Mouse (Mus musculus): ENCODE results near the gene Cyp2r1. TPM values are rescaled to one million over a fixed set of nuclear protein-coding genes. Genes with fewer than 3 reads are reported as not detected.
A peak's percentile ranks its signal among the peaks of the same experiment; 100 is the strongest.
"Not testable (repeated sequence)": the region's sequence is repeated elsewhere in the genome, so short reads cannot be mapped to it uniquely, and the experiment has no call there.

The Cyp2r1 gene
- polyA plus RNA-seq (2015; fragmentation: Nextera tagmentation; extraction: Ambion mirVana): 1.1 TPM in 2 replicates

- H3K4me1 ChIP-seq: peaks cover 6% of the 10 kb centered on the region; the same call in 1 of the 2 replicates
- peak; percentile 100 for ATAC-seq (replicated peaks)
- peak within 1 kb of the TSS; percentile 69 for H3K4me3 ChIP-seq
- no peaks in the 10 kb centered on the region for H3K27me3 ChIP-seq
- peak within 1 kb of the TSS; percentile 83 for H3K4me2 ChIP-seq (replicated peaks)
- H3K9me3 ChIP-seq: no peaks in the 10 kb centered on the region
- H3K36me3 ChIP-seq: no peaks in the 10 kb centered on the region
- peak within 1 kb of the TSS; percentile 54 for H3K9ac ChIP-seq (replicated peaks)
- WGBS: 2% methylated on average over 51 of the region's 56 CpGs
- H3K27ac ChIP-seq (replicated peaks): peak within 1 kb of the TSS; percentile 76
These were observed at the start of gene Cyp2r1 for GRCm38 (mm10) chr7:114562531-114563241. TSS of gene Cyp2r1 (minus strand) at chr7:114562972.

DNA sequence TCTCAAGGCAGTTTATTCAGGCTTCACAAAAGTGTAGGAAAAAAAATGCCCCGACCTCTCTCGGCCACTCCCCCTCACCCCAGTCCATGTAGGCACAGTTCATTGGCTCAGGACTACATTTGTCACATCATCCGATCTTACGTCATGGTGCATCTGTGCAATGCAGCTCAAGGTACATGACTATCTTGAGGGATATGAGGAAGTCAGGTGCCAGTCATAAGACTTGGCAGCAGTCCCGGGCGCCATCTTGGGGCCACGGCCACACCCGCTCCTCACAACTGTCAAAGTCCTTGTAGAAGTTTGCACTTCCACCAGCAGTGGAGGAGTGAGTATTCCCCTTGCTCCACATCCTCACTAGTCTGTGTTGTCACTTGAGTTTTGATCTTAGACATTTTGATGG lies 31.6 kb upstream of the Cyp2r1 start:
- H3K9me3 ChIP-seq; H3K27ac ChIP-seq (replicated peaks); H3K36me3 ChIP-seq; H3K27me3 ChIP-seq; H3K9ac ChIP-seq (replicated peaks); ATAC-seq (replicated peaks); H3K4me3 ChIP-seq; H3K4me2 ChIP-seq (replicated peaks); H3K4me1 ChIP-seq: not testable (repeated sequence)
- 95% methylated on average over 8 of the region's 8 CpGs for WGBS

DNA sequence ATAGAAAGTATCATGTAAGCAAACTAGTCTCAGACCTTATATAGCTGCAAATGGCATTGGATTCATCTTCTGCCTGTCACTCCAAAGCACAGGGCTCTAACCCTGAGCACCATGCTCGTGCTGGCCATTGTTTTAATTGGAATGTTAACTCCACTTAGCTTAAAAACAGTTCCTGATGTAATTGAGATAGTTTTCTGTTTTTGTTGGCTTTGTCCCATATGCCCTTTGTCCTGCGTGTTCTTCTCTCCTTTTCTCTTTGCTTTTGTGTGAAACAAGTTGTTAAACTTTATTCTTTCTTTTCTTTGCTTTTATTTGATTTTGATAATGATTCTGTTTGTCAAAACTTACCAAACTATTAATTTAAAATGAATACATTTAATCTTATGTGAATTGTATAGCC lies 19.7 kb upstream of the Cyp2r1 start:
- ATAC-seq (replicated peaks): no peak

GRCm38 (mm10) chr7:114581200-114581599 lies 18.4 kb upstream of the Cyp2r1 start:
- WGBS: 90% methylated on average over 5 of the region's 5 CpGs
- H3K36me3 ChIP-seq: no peaks in the 10 kb centered on the region
- H3K4me1 ChIP-seq: no peaks in the 10 kb centered on the region
- ATAC-seq (replicated peaks): no peak
- no peak overlapping the region for H3K4me3 ChIP-seq
- H3K9me3 ChIP-seq: no peaks in the 10 kb centered on the region
- H3K27ac ChIP-seq (replicated peaks): no peak overlapping the region
- H3K4me2 ChIP-seq (replicated peaks): no peak overlapping the region
- no peaks in the 10 kb centered on the region for H3K27me3 ChIP-seq
- H3K9ac ChIP-seq (replicated peaks): no peak overlapping the region

More for the DNA sequence above, 19.7 kb upstream of the Cyp2r1 start:
- Histone ChIP-seq H3K9ac (replicated peaks) (no peak overlapping the region), H3K4me2 (replicated peaks) (no peak overlapping the region), H3K27me3 (no peaks in the 10 kb centered on the region), H3K36me3 (no peaks in the 10 kb centered on the region), H3K27ac (replicated peaks) (no peak overlapping the region), H3K4me3 (no peak overlapping the region), H3K9me3 (no peaks in the 10 kb centered on the region), H3K4me1 (no peaks in the 10 kb centered on the region)
- 28% methylated on average over 2 of the region's 2 CpGs for WGBS

- WGBS: 4% methylated on average over 4 of the region's 4 CpGs
- H3K9me3 ChIP-seq: no peaks in the 10 kb centered on the region
- no peak overlapping the region for H3K4me3 ChIP-seq
- no peak overlapping the region for H3K9ac ChIP-seq (replicated peaks)
- no peaks in the 10 kb centered on the region for H3K4me1 ChIP-seq
- H3K4me2 ChIP-seq (replicated peaks): no peak overlapping the region
- H3K36me3 ChIP-seq: no peaks in the 10 kb centered on the region
- no peaks in the 10 kb centered on the region for H3K27me3 ChIP-seq
- ATAC-seq (replicated peaks): no peak
- H3K27ac ChIP-seq (replicated peaks): no peak overlapping the region
These were observed 17.7 kb upstream of the Cyp2r1 start for GRCm38 (mm10) chr7:114580426-114580825.

GRCm38 (mm10) chr7:114577665-114578064 lies 14.9 kb upstream of the Cyp2r1 start:
- no peaks in the 10 kb centered on the region for H3K36me3 ChIP-seq
- no peak overlapping the region for H3K4me3 ChIP-seq
- H3K27ac ChIP-seq (replicated peaks): no peak overlapping the region
- WGBS: 75% methylated on average over 1 of the region's 1 CpGs
- no peaks in the 10 kb centered on the region for H3K27me3 ChIP-seq
- no peaks in the 10 kb centered on the region for H3K4me1 ChIP-seq
- no peak overlapping the region for H3K4me2 ChIP-seq (replicated peaks)
- H3K9ac ChIP-seq (replicated peaks): no peak overlapping the region
- no peaks in the 10 kb centered on the region for H3K9me3 ChIP-seq
- ATAC-seq (replicated peaks): no peak

- H3K4me2 ChIP-seq (replicated peaks): no peak overlapping the region
- H3K36me3 ChIP-seq: no peaks in the 10 kb centered on the region
- no peaks in the 10 kb centered on the region for H3K27me3 ChIP-seq
- WGBS: 78% methylated on average over 3 of the region's 3 CpGs
- ATAC-seq (replicated peaks): no peak
- H3K9me3 ChIP-seq: no peaks in the 10 kb centered on the region
- no peak overlapping the region for H3K4me3 ChIP-seq
- no peaks in the 10 kb centered on the region for H3K4me1 ChIP-seq
- H3K27ac ChIP-seq (replicated peaks): no peak overlapping the region
- no peak overlapping the region for H3K9ac ChIP-seq (replicated peaks)
These were observed 14.2 kb upstream of the Cyp2r1 start for GRCm38 (mm10) chr7:114576931-114577330.

DNA sequence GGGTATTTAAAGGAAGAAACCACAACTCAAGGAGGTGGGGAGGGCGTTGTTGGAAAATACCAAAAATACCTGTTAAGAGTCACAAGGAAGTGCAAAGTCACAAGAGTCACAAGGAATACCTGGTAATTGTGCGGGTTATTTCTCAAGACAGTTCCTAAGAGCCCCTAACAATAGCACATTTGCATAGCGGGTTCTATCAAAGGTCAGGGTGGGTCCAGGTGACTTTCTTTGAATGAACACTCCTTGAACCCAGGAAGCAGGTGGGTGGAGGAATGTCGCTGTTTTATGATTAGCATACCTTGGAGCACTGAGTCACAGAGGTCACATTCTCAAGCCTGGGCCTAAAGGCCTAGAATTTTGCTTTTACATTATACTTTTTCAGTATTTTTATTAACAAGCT lies 11.1 kb upstream of the Cyp2r1 start:
- H3K27ac ChIP-seq (replicated peaks); H3K4me1 ChIP-seq; H3K4me2 ChIP-seq (replicated peaks); H3K9me3 ChIP-seq; ATAC-seq (replicated peaks); H3K36me3 ChIP-seq; H3K9ac ChIP-seq (replicated peaks); H3K4me3 ChIP-seq; H3K27me3 ChIP-seq: not testable (repeated sequence)
- 95% methylated on average over 4 of the region's 4 CpGs for WGBS

GRCm38 (mm10) chr7:114536179-114536578 lies 26.6 kb downstream of the Cyp2r1 start:
- H3K27ac ChIP-seq (replicated peaks): no peak overlapping the region
- no peaks in the 10 kb centered on the region for H3K4me1 ChIP-seq
- 100% methylated on average over 1 of the region's 1 CpGs for WGBS
- no peak overlapping the region for H3K4me3 ChIP-seq
- no peaks in the 10 kb centered on the region for H3K9me3 ChIP-seq
- ATAC-seq (replicated peaks): no peak
- no peak overlapping the region for H3K4me2 ChIP-seq (replicated peaks)
- no peak overlapping the region for H3K9ac ChIP-seq (replicated peaks)
- H3K27me3 ChIP-seq: no peaks in the 10 kb centered on the region
- peaks cover 6% of the 10 kb centered on the region; the same call in 1 of the 2 replicates for H3K36me3 ChIP-seq

GRCm38 (mm10) chr7:114526245-114526644 lies 36.5 kb downstream of the Cyp2r1 start:
- WGBS: 95% methylated on average over 1 of the region's 1 CpGs
- Histone ChIP-seq H3K9ac (replicated peaks) (no peak overlapping the region), H3K9me3 (no peaks in the 10 kb centered on the region), H3K4me3 (no peak overlapping the region), H3K27ac (replicated peaks) (no peak overlapping the region), H3K27me3 (no peaks in the 10 kb centered on the region), H3K4me1 (no peaks in the 10 kb centered on the region), H3K4me2 (replicated peaks) (no peak overlapping the region), H3K36me3 (peaks cover 3% of the 10 kb centered on the region; the same call in 1 of the 2 replicates)
- ATAC-seq (replicated peaks): no peak

- Histone ChIP-seq H3K4me1 (no peaks in the 10 kb centered on the region), H3K4me3 (no peak overlapping the region), H3K9me3 (no peaks in the 10 kb centered on the region), H3K9ac (replicated peaks) (no peak overlapping the region), H3K36me3 (peaks cover 3% of the 10 kb centered on the region; the same call in 1 of the 2 replicates), H3K4me2 (replicated peaks) (no peak overlapping the region), H3K27ac (replicated peaks) (no peak overlapping the region), H3K27me3 (no peaks in the 10 kb centered on the region)
- WGBS: 96% methylated on average over 1 of the region's 1 CpGs
- ATAC-seq (replicated peaks): no peak
These were observed 42.6 kb downstream of the Cyp2r1 start for GRCm38 (mm10) chr7:114520122-114520521.

- ATAC-seq (replicated peaks): no peak
- Histone ChIP-seq H3K4me2 (replicated peaks) (no peak overlapping the region), H3K27me3 (no peaks in the 10 kb centered on the region), H3K9ac (replicated peaks) (no peak overlapping the region), H3K27ac (replicated peaks) (no peak overlapping the region), H3K9me3 (no peaks in the 10 kb centered on the region), H3K4me1 (no peaks in the 10 kb centered on the region), H3K4me3 (no peak overlapping the region), H3K36me3 (0 out of 2 replicates have a peak, but pooled peaks cover 3% of the 10 kb centered on the region)
- 86% methylated on average over 2 of the region's 2 CpGs for WGBS
These were observed 53.9 kb downstream of the Cyp2r1 start for GRCm38 (mm10) chr7:114508879-114509278.
